Mouse (Mus musculus) midbrain, embryonic 12.5 days (tissue): Measurements from ENCODE around the gene Pkmyt1. TPM values are rescaled to one million over a fixed set of nuclear protein-coding genes. Genes with fewer than 3 reads are reported as not detected.
A peak's percentile ranks its signal among the peaks of the same experiment; 100 is the strongest.

Experiments used
- ATAC-seq: fragments of 200-750 bp; cut with Nextera tagmentation; 2 replicates; pipeline ENCODE4 v1.8.0; 2017; ENCODE audit warnings: low read depth, moderate TSS enrichment, moderate library complexity; ENCODE audit not compliant: low FRiP score
- H3K27ac ChIP-seq: fragments of 300-500 bp; sonication (generic); replicated peaks from 2 replicates; pipeline ENCODE4 v1.5.1; 2016; ENCODE audit warnings: mild to moderate bottlenecking
- H3K27me3 ChIP-seq: fragments of 300-500 bp; sonication (generic); 2 replicates; pipeline ENCODE4 v1.6.1; 2016; ENCODE audit warnings: mild to moderate bottlenecking
- H3K36me3 ChIP-seq: fragments of 300-500 bp; sonication (generic); 2 replicates; pipeline ENCODE4 v1.6.1; 2016
- H3K4me1 ChIP-seq: fragments of 300-500 bp; sonication (generic); 2 replicates; pipeline ENCODE4 v1.6.1; 2016
- H3K4me2 ChIP-seq: fragments of 300-500 bp; sonication (generic); replicated peaks from 2 replicates; pipeline ENCODE4 v1.6.1; 2016; ENCODE audit warnings: mild to moderate bottlenecking, moderate library complexity
- H3K4me3 ChIP-seq: fragments of 300-500 bp; sonication (generic); 2 replicates; pipeline ENCODE4 v1.5.1; 2016; ENCODE audit warnings: mild to moderate bottlenecking
- H3K9ac ChIP-seq: fragments of 300-500 bp; sonication (generic); replicated peaks from 2 replicates; pipeline ENCODE4 v1.6.1; 2016; ENCODE audit warnings: mild to moderate bottlenecking, moderate library complexity
- H3K9me3 ChIP-seq: fragments of 300-500 bp; sonication (generic); 2 replicates; pipeline ENCODE4 v1.6.1; 2016; ENCODE audit warnings: mild to moderate bottlenecking
- WGBS: fragments of 180-500 bp; shearing (Covaris S2); methylation state at CpG from one replicate; pipeline ENCODE4 v1.1.7; 2016; 5-methylcytosine and 5-hydroxymethylcytosine counted together
- polyA plus RNA-seq: library from polyadenylated mRNA; unstranded; fragments of >200 nt; fragmentation: Nextera tagmentation; extraction: Ambion mirVana; gene quantifications from 2 replicates; pipeline ENCODE4 v1.2.1, GENCODE M21; 2016

Pkmyt1 gene
- polyA plus RNA-seq, 1 experiment from 2014 or later = 40.8 TPM

DNA sequence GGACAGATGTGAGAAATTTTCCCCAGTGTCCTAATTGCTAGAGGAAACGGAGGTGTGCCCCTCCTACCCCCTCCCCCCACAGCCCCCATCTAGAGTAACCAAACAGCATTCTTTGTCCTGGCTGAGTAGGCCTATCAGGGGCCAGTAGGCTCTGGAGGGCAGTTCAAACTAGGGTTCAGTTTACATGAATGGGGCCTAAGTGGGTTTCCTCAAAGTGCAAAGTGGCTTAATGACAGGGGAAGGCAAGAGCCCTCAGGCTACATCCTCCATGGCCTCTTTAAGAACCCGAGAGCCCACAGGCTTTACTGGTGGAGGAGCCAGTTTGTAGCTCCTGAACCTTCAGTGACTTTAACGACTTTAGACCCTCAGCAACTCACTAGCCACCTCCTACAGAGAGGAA is 30.3 kb upstream of the Pkmyt1 start:
- Histone ChIP-seq H3K4me1 (0 out of 2 replicates have a peak, but pooled peaks cover 4% of the 10 kb centered on the region), H3K36me3 (no peaks in the 10 kb centered on the region), H3K27me3 (peaks cover 48% of the 10 kb centered on the region), H3K9ac (no peak overlapping the region), H3K9me3 (no peaks in the 10 kb centered on the region), H3K4me3 (no peak overlapping the region), H3K4me2 (no peak overlapping the region), H3K27ac (no peak overlapping the region)
- no peak for ATAC-seq
- 17% methylated on average over 3 of the region's 3 CpGs for WGBS

- peak; percentile 78 for ATAC-seq
- Histone ChIP-seq H3K4me3 (peak overlapping the region; percentile 75), H3K9ac (peak overlapping the region; percentile 64), H3K27me3 (peaks cover 59% of the 10 kb centered on the region), H3K4me2 (peak overlapping the region; percentile 99), H3K4me1 (0 out of 2 replicates have a peak, but pooled peaks cover 4% of the 10 kb centered on the region), H3K27ac (0 out of 2 replicates have a peak overlapping the region, but pooled peaks have one; percentile 35), H3K36me3 (no peaks in the 10 kb centered on the region), H3K9me3 (no peaks in the 10 kb centered on the region)
- WGBS = under 1% methylated on average over 82 of the region's 101 CpGs
Measured at GRCm38 (mm10) chr17:23699131-23700077, 26.7 kb upstream of the Pkmyt1 start.

- Histone ChIP-seq H3K27ac (0 out of 2 replicates have a peak overlapping the region, but pooled peaks have one; percentile 35), H3K9ac (peak overlapping the region; percentile 64), H3K36me3 (no peaks in the 10 kb centered on the region), H3K4me2 (peak overlapping the region; percentile 99), H3K4me3 (peak overlapping the region; percentile 75), H3K4me1 (0 out of 2 replicates have a peak, but pooled peaks cover 4% of the 10 kb centered on the region), H3K27me3 (peaks cover 61% of the 10 kb centered on the region), H3K9me3 (no peaks in the 10 kb centered on the region)
- WGBS = under 1% methylated on average over 14 of the region's 28 CpGs
- peak; percentile 99 for ATAC-seq
Measured at GRCm38 (mm10) chr17:23700079-23700478, 26.1 kb upstream of the Pkmyt1 start.

- H3K4me3 ChIP-seq = no peak overlapping the region
- H3K4me2 ChIP-seq = no peak overlapping the region
- 0 out of 2 replicates have a peak, but pooled peaks cover 4% of the 10 kb centered on the region for H3K4me1 ChIP-seq
- no peaks in the 10 kb centered on the region for H3K9me3 ChIP-seq
- H3K9ac ChIP-seq = no peak overlapping the region
- H3K27me3 ChIP-seq = peaks cover 54% of the 10 kb centered on the region
- WGBS = 83% methylated on average over 9 of the region's 9 CpGs
- H3K36me3 ChIP-seq = no peaks in the 10 kb centered on the region
- ATAC-seq = no peak
- no peak overlapping the region for H3K27ac ChIP-seq
Measured at GRCm38 (mm10) chr17:23703301-23703700, 22.8 kb upstream of the Pkmyt1 start.

DNA sequence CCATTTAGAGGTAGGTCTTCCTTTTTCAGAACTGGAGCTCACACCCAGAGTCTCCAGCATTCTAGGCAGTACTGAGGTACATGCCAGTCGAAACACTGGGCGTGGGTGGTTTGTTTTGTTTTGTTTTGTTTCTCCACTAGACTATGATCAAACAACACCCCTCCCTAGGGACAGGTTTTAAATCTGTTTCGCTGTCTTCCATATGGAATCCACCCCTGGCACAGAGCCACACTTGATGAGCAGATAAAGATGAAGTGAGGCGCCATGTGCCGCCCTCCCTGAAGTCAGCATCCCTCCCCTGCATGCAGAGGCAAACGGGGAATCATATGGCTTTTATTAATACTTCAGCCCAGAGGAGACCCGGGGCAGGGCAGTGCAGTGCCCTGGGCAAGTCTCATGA is 21.4 kb upstream of the Pkmyt1 start:
- Histone ChIP-seq H3K4me1 (no peaks in the 10 kb centered on the region), H3K9ac (no peak overlapping the region), H3K4me3 (no peak overlapping the region), H3K9me3 (no peaks in the 10 kb centered on the region), H3K36me3 (no peaks in the 10 kb centered on the region), H3K27ac (no peak overlapping the region), H3K4me2 (no peak overlapping the region), H3K27me3 (peaks cover 43% of the 10 kb centered on the region)
- no peak for ATAC-seq
- WGBS = 65% methylated on average over 7 of the region's 7 CpGs

DNA sequence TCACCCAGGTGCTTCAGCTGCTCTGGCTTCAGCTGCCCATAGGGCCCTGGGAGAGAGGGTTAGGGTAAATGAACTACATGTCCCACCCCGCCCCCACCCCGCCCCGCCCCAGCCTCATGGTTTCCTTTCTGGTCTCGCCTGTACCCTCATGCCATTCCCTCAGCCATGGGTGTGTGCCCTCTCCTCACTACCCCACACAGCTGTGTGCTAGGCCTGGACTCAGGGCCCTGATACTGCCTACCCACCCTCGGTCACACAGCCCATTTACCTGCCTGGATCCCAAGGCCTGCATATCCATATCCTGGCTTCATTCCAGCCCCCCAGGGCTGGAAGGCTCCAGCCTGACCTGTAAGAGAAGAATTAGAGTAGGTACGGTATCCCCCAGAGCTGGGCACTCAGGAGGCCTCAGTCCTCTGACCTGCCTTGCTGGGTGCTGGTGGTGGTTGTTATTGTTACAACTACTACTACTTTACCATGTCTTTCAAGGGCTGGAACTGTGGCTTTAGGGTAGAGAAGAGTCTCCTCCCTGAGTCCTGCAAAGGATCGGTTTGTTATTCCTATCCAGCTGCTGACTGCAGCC is 20.5 kb upstream of the Pkmyt1 start:
- ATAC-seq = peak; percentile 49
- peaks cover 37% of the 10 kb centered on the region for H3K27me3 ChIP-seq
- 85% methylated on average over 7 of the region's 7 CpGs for WGBS
- H3K9ac ChIP-seq = no peak overlapping the region
- no peaks in the 10 kb centered on the region for H3K36me3 ChIP-seq
- no peaks in the 10 kb centered on the region for H3K9me3 ChIP-seq
- H3K4me1 ChIP-seq = no peaks in the 10 kb centered on the region
- no peak overlapping the region for H3K4me3 ChIP-seq
- H3K27ac ChIP-seq = no peak overlapping the region
- no peak overlapping the region for H3K4me2 ChIP-seq

GRCm38 (mm10) chr17:23706212-23706611 is 19.9 kb upstream of the Pkmyt1 start:
- Histone ChIP-seq H3K27me3 (peaks cover 31% of the 10 kb centered on the region), H3K36me3 (no peaks in the 10 kb centered on the region), H3K9ac (no peak overlapping the region), H3K9me3 (no peaks in the 10 kb centered on the region), H3K4me2 (no peak overlapping the region), H3K4me3 (no peak overlapping the region), H3K27ac (no peak overlapping the region), H3K4me1 (no peaks in the 10 kb centered on the region)
- 0% methylated on average over 3 of the region's 3 CpGs for WGBS
- ATAC-seq = peak; percentile 41; the same call in 1 of the 2 replicates

- H3K27me3 ChIP-seq = peaks cover 13% of the 10 kb centered on the region
- no peak overlapping the region for H3K9ac ChIP-seq
- H3K27ac ChIP-seq = no peak overlapping the region
- H3K4me2 ChIP-seq = no peak overlapping the region
- no peaks in the 10 kb centered on the region for H3K9me3 ChIP-seq
- H3K4me3 ChIP-seq = no peak overlapping the region
- WGBS = 63% methylated on average over 2 of the region's 2 CpGs
- no peaks in the 10 kb centered on the region for H3K4me1 ChIP-seq
- ATAC-seq = no peak
- no peaks in the 10 kb centered on the region for H3K36me3 ChIP-seq
Measured at GRCm38 (mm10) chr17:23717003-23717402, 9.1 kb upstream of the Pkmyt1 start.

DNA sequence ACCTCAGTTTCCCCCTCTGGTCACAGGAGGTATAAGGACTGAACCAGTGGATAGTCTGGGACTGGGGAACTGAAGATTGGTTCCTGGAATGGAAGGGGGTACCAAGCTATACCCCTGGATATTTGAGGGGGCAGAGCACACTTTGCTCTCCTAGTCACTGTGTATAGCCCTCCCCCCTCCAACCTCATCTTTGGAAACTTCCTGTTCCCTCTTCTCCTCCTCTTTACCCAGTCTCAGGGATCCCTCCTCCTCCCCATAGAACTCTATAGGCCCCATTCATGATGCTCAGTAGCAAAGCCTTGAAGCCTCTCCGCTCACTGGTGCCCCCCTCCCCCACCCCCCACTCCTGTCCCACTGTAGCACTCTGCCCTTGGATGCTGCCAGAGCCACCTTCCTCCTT is 6.7 kb upstream of the Pkmyt1 start:
- Histone ChIP-seq H3K36me3 (no peaks in the 10 kb centered on the region), H3K4me2 (no peak overlapping the region), H3K27me3 (peaks cover 13% of the 10 kb centered on the region), H3K4me3 (no peak overlapping the region), H3K4me1 (no peaks in the 10 kb centered on the region), H3K9ac (no peak overlapping the region), H3K9me3 (no peaks in the 10 kb centered on the region), H3K27ac (no peak overlapping the region)
- ATAC-seq = no peak
- WGBS = 27% methylated on average over 1 of the region's 1 CpGs

DNA sequence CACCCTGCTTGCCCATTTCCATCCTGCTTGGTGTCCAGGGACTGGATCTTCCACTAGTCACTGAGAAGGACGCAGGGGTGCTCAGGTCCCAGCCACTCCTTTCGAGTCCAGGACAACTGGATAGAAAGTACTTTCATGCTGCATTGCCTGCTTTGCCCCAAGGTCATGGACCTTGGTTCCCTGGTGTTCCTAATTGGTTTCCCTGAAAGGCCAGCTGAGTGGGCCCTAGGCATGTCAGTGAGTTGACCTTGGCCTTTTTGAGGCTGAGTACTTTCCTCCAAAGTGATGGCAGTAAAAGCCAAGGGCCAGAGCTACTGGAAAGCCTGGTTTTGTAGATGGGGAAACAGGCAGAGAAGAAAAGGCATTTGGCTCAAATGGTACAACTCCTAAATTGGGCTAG is 4.2 kb upstream of the Pkmyt1 start:
- no peaks in the 10 kb centered on the region for H3K36me3 ChIP-seq
- WGBS = 89% methylated on average over 2 of the region's 2 CpGs
- H3K9me3 ChIP-seq = no peaks in the 10 kb centered on the region
- no peak overlapping the region for H3K9ac ChIP-seq
- H3K27ac ChIP-seq = no peak overlapping the region
- no peak overlapping the region for H3K4me3 ChIP-seq
- peaks cover 5% of the 10 kb centered on the region for H3K4me1 ChIP-seq
- ATAC-seq = no peak
- H3K4me2 ChIP-seq = no peak overlapping the region
- peaks cover 10% of the 10 kb centered on the region for H3K27me3 ChIP-seq

GRCm38 (mm10) chr17:23722376-23723125 is 3.6 kb upstream of the Pkmyt1 start, which contains the start of gene 1520401A03Rik:
Gene 1520401A03Rik, minus strand, starts transcription at chr17:23722783.
- no peak within 1 kb of the TSS for H3K9ac ChIP-seq
- H3K4me1 ChIP-seq = peaks cover 12% of the 10 kb centered on the region
- H3K27me3 ChIP-seq = peaks cover 7% of the 10 kb centered on the region
- H3K4me3 ChIP-seq = no peak within 1 kb of the TSS
- WGBS = 79% methylated on average over 7 of the region's 7 CpGs
- no peaks in the 10 kb centered on the region for H3K9me3 ChIP-seq
- no peaks in the 10 kb centered on the region for H3K36me3 ChIP-seq
- no peak within 1 kb of the TSS for H3K27ac ChIP-seq
- no peak for ATAC-seq
- no peak within 1 kb of the TSS for H3K4me2 ChIP-seq
